Mouse (Mus musculus) testis, adult 2 months (tissue): ENCODE results near the gene Slamf7.

Experiments
- CTCF ChIP-seq: fragments of 200-500 bp; IDR thresholded peaks from 2 replicates; pipeline ENCODE4 v1.5.1; 2012; ENCODE audit warnings: low read depth, mild to moderate bottlenecking, inconsistent platforms, low read length, moderate library complexity; ENCODE audit not compliant: control insufficient read depth, insufficient read depth, insufficient replicate concordance
- POLR2A ChIP-seq: fragments of 200-500 bp; IDR thresholded peaks from 2 replicates; pipeline ENCODE4 v1.6.1; 2012; ENCODE audit warnings: low read depth, mild to moderate bottlenecking, inconsistent platforms, low read length, moderate library complexity; ENCODE audit not compliant: control insufficient read depth

DNA sequence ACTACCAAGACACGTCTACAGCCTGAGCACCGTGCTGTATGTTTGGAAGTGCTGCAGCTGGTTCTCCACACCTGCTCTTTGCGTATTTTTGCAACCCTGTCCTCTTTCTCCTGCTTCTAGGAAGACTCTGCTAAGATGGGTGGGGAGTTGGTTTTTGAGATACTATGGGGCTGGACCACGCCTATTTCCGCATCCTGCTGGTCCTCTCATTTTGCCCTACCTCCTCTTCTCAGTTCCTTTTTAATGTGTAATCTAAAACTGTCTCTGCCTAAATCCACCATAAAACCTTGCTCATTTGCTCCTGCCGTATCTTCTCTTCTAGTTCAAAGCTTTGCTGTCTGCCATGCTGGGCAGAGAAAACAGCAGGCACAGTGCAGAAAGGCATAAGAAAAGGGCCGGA is 28.2 kb upstream of the Slamf7 start:
- no peak for TF ChIP-seq CTCF
- TF ChIP-seq POLR2A: no peak
